Mouse (Mus musculus): Measurements from ENCODE around the gene Tcp11l1. TPM values are rescaled to one million over a fixed set of nuclear protein-coding genes. Genes with fewer than 3 reads are reported as not detected.
A peak's percentile ranks its signal among the peaks of the same experiment; 100 is the strongest.

Gene Tcp11l1
- total and polyA plus RNA-seq, 3 experiments, result 22.1 to 26.7 TPM; not detected in 1

GRCm38 (mm10) chr2:104711585-104712485 lies at the start of gene Tcp11l1 (continued):
- TF ChIP-seq RCOR1 (IDR thresholded peaks at IDR 0.05; ENCODE audit: low read depth, low read length) (0 out of 2 replicates have a peak, but pooled peaks have one; percentile 23), E2F4 (IDR thresholded peaks at IDR 0.05; ENCODE audit: borderline replicate concordance, low read depth, low read length) (no peak), HCFC1 (IDR thresholded peaks at IDR 0.05; ENCODE audit: low read depth, low read length) (peak; percentile 83), CTCF (IDR thresholded peaks at IDR 0.05 in 2 of 3, conservative IDR thresholded peaks at IDR 0.05 in 1 of 3; ENCODE audit: control insufficient read depth in 1 of 3, insufficient read depth in 1 of 3, low read depth in 2 of 3, low read length in 3 of 3, poor library complexity in 1 of 3, severe bottlenecking in 1 of 3) (no peak), ELF1 (IDR thresholded peaks at IDR 0.05; ENCODE audit: low read depth, low read length) (0 out of 2 replicates have a peak, but pooled peaks have one; percentile 19)

DNA sequence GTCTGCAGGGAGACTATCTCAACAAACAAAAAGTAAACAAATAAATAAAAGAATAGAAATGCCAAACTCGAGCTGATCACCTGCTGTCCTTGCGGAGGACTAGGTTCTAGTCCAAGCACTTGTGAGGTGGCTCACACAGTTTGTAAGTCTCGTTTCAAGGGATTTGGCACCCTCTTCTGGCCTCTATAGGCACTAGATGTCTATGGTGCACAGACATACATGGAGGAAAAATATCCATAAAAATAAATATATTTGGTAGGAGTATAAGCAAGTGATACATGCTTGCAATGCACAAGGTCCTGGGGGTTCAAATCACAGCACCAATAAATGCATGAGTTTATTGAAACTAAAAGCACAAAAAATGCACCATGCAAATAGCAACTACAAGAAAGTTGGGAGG lies 38.6 kb upstream of the Tcp11l1 start:
- TF ChIP-seq NRF1 (IDR thresholded peaks at IDR 0.05; ENCODE audit: insufficient read depth, low read depth, low read length, poor library complexity, severe bottlenecking) (no peak), ZKSCAN1 (IDR thresholded peaks at IDR 0.05; ENCODE audit: low read depth, low read length) (no peak), RAD21 (IDR thresholded peaks at IDR 0.05; ENCODE audit: low read depth, low read length) (peak; percentile 91), CHD1 (IDR thresholded peaks at IDR 0.05; ENCODE audit: low read depth, low read length) (no peak), BHLHE40 (IDR thresholded peaks at IDR 0.05; ENCODE audit: borderline replicate concordance, low read depth, low read length) (no peak), TBP (IDR thresholded peaks at IDR 0.05; ENCODE audit: low read depth, low read length) (no peak), CTCF (IDR thresholded peaks at IDR 0.05 in 2 of 3, conservative IDR thresholded peaks at IDR 0.05 in 1 of 3; ENCODE audit: control insufficient read depth in 1 of 3, insufficient read depth in 1 of 3, low read depth in 2 of 3, low read length in 3 of 3, poor library complexity in 1 of 3, severe bottlenecking in 1 of 3) (peak; percentile 42 to 83 (median 44)), POLR2AphosphoS5 (IDR thresholded peaks at IDR 0.05; ENCODE audit: borderline replicate concordance, low read depth, low read length) (no peak), SMC3 (IDR thresholded peaks at IDR 0.05; ENCODE audit: low read depth, low read length) (peak; percentile 81), ZC3H11A (IDR thresholded peaks at IDR 0.05; ENCODE audit: low read depth, low read length) (peak; percentile 80)
- Histone ChIP-seq H3K36me3 (ENCODE audit: control insufficient read depth in 1 of 2, insufficient read depth in 2 of 2, low read length in 2 of 2) (no peaks in the 10 kb centered on the region), H3K27me3 (ENCODE audit: control insufficient read depth in 1 of 2, insufficient read depth in 2 of 2, low read length in 2 of 2) (no peaks in the 10 kb centered on the region), H3K9me3 (replicated peaks; ENCODE audit: insufficient read depth, low read length) (no peaks in the 10 kb centered on the region), H3K4me1 (ENCODE audit: control insufficient read depth in 1 of 2, insufficient read depth in 2 of 2, low read length in 2 of 2) (peaks cover 0 to 3% of the 10 kb centered on the region in 2 experiments; a peak in 2 of 4 replicates), H3K4me3 (ENCODE audit: control insufficient read depth in 1 of 2, insufficient read depth in 1 of 2, low read depth in 2 of 2, low read length in 2 of 2) (no peak overlapping the region), H3K79me2 (ENCODE audit: control insufficient read depth, insufficient read depth, low read length, poor library complexity) (no peaks in the 10 kb centered on the region), H3K27ac (ENCODE audit: control insufficient read depth, low read depth, low read length) (no peak overlapping the region), H3K9ac (ENCODE audit: control insufficient read depth, low read depth, low read length, poor library complexity, severe bottlenecking) (no peak overlapping the region)
- peak; percentile 75 for DNase-seq (ENCODE audit: low read depth, low spot score)

DNA sequence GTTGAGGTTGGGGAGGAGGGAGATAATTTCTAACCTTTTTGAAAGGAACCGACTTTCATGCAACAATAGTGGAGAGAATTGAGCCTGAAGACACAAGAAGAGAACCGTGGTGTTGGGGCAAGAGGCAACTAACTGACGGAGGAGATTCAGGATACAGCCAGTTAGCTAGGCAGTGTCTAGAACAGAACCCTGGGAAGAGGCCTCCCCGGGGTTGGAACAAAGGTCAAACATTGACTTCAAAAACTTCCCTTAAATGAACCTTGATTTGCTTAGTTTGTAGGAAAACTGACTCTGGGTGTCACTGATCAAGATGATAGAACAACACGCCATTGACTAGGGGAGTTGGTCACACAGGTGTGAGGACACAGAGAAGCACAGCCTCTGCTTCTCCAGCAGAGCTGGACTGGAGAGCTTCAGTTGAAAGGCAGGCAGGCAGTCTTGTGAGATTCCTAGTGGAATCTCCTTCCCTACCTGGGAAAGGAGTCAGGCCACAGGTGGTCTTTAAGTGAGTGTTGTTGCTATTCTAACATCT lies 36.7 kb upstream of the Tcp11l1 start:
- Histone ChIP-seq H3K9ac (ENCODE audit: control insufficient read depth, low read depth, low read length, poor library complexity, severe bottlenecking) (no peak overlapping the region), H3K4me3 (ENCODE audit: control insufficient read depth in 1 of 2, insufficient read depth in 1 of 2, low read depth in 2 of 2, low read length in 2 of 2) (no peak overlapping the region), H3K27ac (ENCODE audit: control insufficient read depth, low read depth, low read length) (no peak overlapping the region), H3K36me3 (ENCODE audit: control insufficient read depth in 1 of 2, insufficient read depth in 2 of 2, low read length in 2 of 2) (no peaks in the 10 kb centered on the region), H3K27me3 (ENCODE audit: control insufficient read depth in 1 of 2, insufficient read depth in 2 of 2, low read length in 2 of 2) (no peaks in the 10 kb centered on the region), H3K9me3 (replicated peaks; ENCODE audit: insufficient read depth, low read length) (no peaks in the 10 kb centered on the region), H3K79me2 (ENCODE audit: control insufficient read depth, insufficient read depth, low read length, poor library complexity) (no peaks in the 10 kb centered on the region), H3K4me1 (ENCODE audit: control insufficient read depth in 1 of 2, insufficient read depth in 2 of 2, low read length in 2 of 2) (peaks cover 0 to 3% of the 10 kb centered on the region in 2 experiments; a peak in 2 of 4 replicates)
- TF ChIP-seq NRF1 (IDR thresholded peaks at IDR 0.05; ENCODE audit: insufficient read depth, low read depth, low read length, poor library complexity, severe bottlenecking) (no peak), RCOR1 (IDR thresholded peaks at IDR 0.05; ENCODE audit: low read depth, low read length) (no peak), POLR2A (IDR thresholded peaks at IDR 0.05; ENCODE audit: control insufficient read depth in 1 of 2, insufficient read depth in 1 of 2, low read depth in 1 of 2, low read length in 2 of 2, poor library complexity in 1 of 2) (no peak), SMC3 (IDR thresholded peaks at IDR 0.05; ENCODE audit: low read depth, low read length) (no peak), CHD2 (IDR thresholded peaks at IDR 0.05; ENCODE audit: low read length) (no peak), MYB (IDR thresholded peaks at IDR 0.05; ENCODE audit: low read depth, low read length) (no peak), TAL1 (IDR thresholded peaks at IDR 0.05; ENCODE audit: low read length) (no peak), HCFC1 (IDR thresholded peaks at IDR 0.05; ENCODE audit: low read depth, low read length) (no peak), GABPA (IDR thresholded peaks at IDR 0.05; ENCODE audit: low read depth, low read length) (no peak), E2F4 (IDR thresholded peaks at IDR 0.05; ENCODE audit: borderline replicate concordance, low read depth, low read length) (no peak), CHD1 (IDR thresholded peaks at IDR 0.05; ENCODE audit: low read depth, low read length) (no peak), TBP (IDR thresholded peaks at IDR 0.05; ENCODE audit: low read depth, low read length) (no peak), ZC3H11A (IDR thresholded peaks at IDR 0.05; ENCODE audit: low read depth, low read length) (no peak), BHLHE40 (IDR thresholded peaks at IDR 0.05; ENCODE audit: borderline replicate concordance, low read depth, low read length) (no peak), USF1 (IDR thresholded peaks at IDR 0.05; ENCODE audit: low read depth, low read length) (no peak), MAZ (IDR thresholded peaks at IDR 0.05; ENCODE audit: low read depth, low read length) (no peak), USF2 (IDR thresholded peaks at IDR 0.05; ENCODE audit: borderline replicate concordance in 1 of 2, insufficient read depth in 1 of 2, low read depth in 1 of 2, low read length in 2 of 2) (no peak), NELFE (IDR thresholded peaks at IDR 0.05; ENCODE audit: low read depth, low read length) (no peak), KAT2A (conservative IDR thresholded peaks at IDR 0.05; ENCODE audit: low read depth, low read length) (no peak)
- no peak for DNase-seq (ENCODE audit: low read depth, low spot score)
